Mouse (Mus musculus): ENCODE results near the gene Ugt1a6a.
"Not testable (repeated sequence)": the region's sequence is repeated elsewhere in the genome, so short reads cannot be mapped to it uniquely, and the experiment has no call there.

Gene Ugt1a6a

GRCm38 (mm10) chr1:88212341-88213045 lies 77.9 kb downstream of the Ugt1a6a start:
- no peak for DNase-seq (ENCODE audit: low spot score in 2 of 2)

- no peak for DNase-seq (ENCODE audit: low spot score in 2 of 2)
Observed at GRCm38 (mm10) chr1:88213061-88213460, 78.5 kb downstream of the Ugt1a6a start.

DNA sequence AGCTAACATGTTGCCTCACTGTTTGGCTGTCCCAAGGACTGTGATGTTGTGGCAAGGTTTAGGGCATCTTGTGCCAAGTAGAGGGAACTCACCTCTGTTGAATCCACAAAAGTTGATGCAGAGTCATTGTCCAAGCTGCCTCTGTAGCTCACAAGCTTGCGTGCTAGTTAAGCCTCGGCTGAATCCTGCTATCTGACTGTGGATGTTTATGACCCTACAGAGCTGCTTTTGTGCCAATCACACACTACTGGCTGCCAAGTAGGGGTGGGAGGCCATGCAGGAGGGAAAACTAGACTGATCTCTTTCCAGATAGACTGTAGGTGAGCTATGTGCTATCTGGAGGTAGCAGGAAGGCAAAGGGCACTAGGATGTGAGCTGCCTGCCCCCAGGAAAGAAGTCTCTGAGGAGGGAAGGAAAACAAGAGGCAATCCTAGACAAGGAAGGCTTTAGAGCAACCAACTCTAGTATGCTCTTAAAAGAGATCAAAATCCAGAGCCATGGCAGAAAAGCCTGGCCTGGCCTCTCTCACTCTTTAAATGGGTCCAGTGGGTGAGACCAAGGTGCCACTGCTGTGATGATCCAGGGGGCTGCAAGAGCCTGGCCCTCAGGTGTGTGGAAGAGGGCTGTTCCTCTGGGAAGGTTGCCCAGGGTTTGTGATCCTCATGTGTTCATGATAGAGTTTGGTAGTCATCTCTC lies 79.3 kb downstream of the Ugt1a6a start:
- no peak for DNase-seq (ENCODE audit: low spot score in 2 of 2)

- DNase-seq (ENCODE audit: low spot score in 2 of 2): no peak
Observed at GRCm38 (mm10) chr1:88214462-88214952, 79.9 kb downstream of the Ugt1a6a start.

- no peak for DNase-seq (ENCODE audit: low spot score in 2 of 2)
Observed at GRCm38 (mm10) chr1:88215466-88216380, 81.1 kb downstream of the Ugt1a6a start.

DNA sequence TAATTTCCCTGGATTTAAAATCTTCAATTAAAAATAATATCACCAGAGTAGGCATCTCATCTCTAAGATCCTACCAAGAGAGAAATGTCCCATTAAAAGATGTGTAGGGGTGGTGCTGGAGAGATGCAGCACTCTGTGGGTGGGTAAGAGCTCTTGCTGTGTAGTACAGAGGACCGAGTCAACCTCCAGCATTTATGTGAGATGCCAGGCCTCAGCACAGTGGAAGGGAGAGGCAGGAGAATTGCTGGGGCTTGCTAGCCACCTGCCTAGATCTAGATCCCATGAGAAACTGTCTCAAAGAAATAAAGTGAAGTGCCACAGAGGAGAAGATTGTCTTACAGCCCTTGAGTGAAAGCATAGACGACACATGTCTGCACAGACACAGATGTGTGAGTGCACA lies 81.9 kb downstream of the Ugt1a6a start:
- DNase-seq (ENCODE audit: low spot score in 2 of 2): no peak

DNA sequence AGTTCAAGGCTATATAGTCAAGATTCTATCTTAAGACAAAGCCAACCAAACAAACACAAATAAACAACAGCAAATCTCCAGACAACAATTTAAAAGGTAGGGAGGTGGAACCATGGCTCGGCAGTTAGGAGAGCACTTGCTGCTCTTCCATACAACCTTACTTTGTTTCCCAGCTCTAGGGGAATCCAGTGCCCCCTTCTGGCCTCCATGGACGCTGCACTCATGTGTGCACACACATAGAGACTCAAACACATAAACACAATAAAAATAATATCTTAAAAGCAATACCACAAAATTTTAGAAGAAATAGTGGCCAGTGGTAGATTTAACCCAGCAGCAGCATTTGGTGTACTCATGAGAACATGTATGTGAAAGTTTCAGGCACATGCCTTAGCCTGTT lies 82.5 kb downstream of the Ugt1a6a start:
- DNase-seq (ENCODE audit: low spot score in 2 of 2): no peak

GRCm38 (mm10) chr1:88217576-88217975 lies 83.0 kb downstream of the Ugt1a6a start:
- no peak for DNase-seq (ENCODE audit: low spot score in 2 of 2)

DNA sequence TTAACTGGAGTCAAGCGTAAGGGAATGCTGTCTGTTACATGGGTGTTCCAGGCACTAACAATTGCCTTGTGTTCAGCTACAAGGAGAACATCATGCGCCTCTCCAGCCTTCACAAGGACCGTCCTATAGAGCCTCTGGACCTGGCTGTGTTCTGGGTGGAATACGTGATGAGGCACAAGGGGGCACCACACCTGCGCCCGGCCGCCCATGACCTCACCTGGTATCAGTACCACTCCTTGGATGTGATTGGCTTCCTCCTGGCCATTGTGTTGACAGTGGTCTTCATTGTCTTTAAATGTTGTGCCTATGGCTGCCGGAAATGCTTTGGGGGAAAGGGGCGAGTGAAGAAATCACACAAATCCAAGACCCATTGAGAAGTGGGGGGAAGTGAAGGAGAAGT lies 83.4 kb downstream of the Ugt1a6a start:
- no peak for DNase-seq (ENCODE audit: low spot score in 2 of 2)

- no peak for DNase-seq (ENCODE audit: low spot score in 2 of 2)
Observed at GRCm38 (mm10) chr1:88218591-88218990, 84.0 kb downstream of the Ugt1a6a start.

DNA sequence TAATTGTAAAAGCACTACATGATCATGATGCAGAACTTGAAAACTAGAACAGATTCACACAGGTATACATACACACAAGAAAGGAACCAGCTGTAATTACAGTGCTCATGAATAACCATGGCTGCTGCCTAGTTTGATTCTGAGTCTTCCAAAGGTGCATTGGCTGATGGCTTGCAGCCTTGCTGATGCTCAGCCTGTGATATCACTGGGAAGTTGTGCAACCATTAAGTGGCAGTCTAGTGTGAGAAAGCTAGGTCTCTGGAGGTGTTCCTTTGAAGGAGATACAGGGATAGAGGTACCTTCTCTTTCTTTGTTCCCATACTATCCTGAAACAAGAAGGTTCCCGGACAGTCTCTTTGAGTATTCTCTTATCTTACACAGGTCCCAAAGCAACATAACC lies 84.4 kb downstream of the Ugt1a6a start:
- DNase-seq (ENCODE audit: low spot score in 2 of 2): no peak

DNA sequence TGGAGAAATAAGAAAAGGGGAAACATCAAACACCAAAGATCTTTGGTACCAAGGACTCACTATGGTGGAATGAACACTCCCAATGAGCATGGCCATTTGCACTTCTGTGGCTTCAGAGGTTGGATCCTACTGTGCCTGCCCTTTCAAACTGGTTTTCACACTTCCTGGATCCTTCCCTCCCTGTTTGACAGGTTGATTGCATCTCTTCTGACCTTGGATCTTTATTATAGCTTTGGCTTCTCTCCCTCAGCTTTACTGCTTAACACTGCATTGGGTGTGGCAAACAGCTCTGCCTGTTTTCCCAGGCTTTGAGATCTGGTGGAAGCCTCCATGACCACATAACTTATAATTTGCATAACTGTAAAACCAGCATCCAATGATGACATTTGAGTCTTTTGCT lies 85.7 kb downstream of the Ugt1a6a start:
- no peak for DNase-seq (ENCODE audit: low spot score in 2 of 2)

DNA sequence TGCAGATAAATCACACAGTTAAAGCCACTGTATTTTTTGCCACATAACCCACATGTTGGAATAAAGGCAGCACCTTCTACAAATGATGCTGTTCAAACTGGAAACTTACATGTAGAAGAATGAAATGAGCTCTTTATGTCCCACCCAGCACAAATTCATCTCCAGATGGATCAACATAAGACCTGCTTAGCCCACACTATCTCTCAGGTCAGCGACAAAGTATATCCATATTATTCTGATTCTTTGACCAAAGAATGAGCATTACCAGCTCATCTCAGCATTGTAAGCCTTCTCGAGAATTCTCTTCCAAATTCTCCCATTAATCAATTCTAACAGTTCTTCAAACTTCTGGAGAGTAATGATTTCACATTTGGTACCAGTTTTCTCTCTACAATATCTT lies 87.6 kb downstream of the Ugt1a6a start:
- no peak for DNase-seq (ENCODE audit: low spot score in 2 of 2)

GRCm38 (mm10) chr1:88223011-88223515 lies 88.5 kb downstream of the Ugt1a6a start:
- not testable (repeated sequence) for DNase-seq (ENCODE audit: low spot score in 2 of 2)

DNA sequence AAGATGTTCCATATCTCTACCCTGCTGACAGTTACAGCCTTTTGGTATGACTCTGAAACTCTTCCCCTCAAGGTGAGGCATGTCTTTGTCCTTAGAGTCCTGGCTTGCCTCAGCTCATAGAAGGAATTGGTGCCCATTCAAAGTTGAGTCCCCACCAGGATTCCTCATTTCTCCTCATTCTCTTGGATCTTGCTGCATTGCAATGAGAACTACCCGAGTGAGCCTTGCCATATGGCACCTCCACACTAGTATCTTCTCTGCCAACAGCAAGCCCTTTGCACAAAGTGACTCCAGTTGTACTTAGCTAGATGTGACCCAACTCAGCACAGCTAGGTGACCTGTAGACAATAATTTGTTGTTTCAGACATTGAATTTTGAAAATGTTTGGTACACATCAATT lies 89.0 kb downstream of the Ugt1a6a start:
- no peak for DNase-seq (ENCODE audit: low spot score in 2 of 2)

GRCm38 (mm10) chr1:88224029-88224776 lies 89.6 kb downstream of the Ugt1a6a start:
- DNase-seq (ENCODE audit: low spot score in 2 of 2): peak in 1 of 2 experiments; percentile 86

DNA sequence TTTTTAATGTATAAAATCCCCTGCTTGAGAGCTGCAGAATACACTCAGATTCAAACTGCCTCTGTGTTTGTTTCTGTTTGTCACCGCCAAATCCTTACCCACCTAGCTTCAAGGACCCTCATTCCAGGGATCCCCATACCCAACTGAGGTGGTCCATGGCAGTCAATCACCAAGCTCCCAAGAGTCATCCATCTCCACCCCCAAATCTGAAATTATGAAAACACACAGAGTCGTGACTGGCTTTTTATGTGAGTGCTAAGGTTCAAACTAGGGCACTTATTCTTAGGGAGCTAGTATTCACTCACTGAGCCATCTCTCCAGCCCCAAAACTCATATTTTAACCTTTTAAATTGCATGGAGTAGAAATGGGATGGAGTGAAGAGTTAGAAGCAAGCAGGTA lies 90.7 kb downstream of the Ugt1a6a start:
- DNase-seq (ENCODE audit: low spot score in 2 of 2): not testable (repeated sequence)

DNA sequence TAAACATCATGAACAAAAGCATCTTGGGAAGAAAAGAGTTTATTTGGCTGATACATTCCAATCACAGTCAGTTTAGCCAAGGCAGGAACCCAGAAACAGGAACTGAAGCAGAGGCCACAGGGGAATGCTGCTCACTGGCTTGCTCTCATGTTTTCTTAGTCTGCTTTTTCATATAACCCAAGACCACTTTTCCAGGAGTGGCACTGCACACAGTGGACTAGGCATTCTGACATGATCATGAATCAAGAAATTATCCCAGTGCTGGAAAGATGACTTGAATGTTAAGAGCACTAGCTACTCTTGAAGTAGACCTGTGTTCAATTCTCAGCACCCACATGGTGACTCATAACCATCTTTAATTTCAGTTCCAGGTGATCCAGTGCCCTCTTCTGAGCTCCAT lies 91.1 kb downstream of the Ugt1a6a start:
- DNase-seq (ENCODE audit: low spot score in 2 of 2): no peak

DNA sequence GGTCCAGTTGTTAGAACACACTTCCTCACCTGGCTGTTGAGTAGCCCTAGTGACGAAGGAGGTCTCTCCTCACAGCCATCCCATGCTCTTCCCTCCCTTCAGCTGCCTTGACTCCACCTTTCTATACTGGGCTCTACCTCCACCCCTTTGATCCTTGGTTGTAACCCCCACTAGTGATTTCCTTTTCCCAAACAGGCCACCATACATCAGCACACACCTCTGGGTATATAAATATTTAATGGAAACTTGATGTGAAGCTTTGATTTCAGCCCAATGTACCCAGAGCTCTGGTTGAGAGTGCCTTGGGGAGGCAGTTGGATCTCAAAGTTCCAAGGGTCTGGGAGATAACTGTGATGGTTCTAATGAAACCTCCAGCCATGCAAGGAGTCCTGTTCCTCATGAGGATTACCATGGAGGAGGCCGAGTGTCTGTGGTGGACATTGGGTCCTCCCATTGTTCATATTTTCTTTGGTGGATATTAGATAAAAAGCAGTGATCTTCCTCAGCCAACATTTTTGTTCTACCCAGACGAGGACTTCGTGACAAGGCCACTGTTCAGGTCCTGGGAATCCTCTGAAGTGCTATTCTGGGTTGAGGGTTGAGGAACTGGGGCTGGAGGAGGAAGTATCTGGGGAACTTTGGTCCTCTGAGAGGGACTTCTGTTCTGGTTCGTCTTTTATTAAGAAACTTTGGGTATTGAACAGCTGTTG lies 92.2 kb downstream of the Ugt1a6a start, which contains the start of gene Mroh2a:
Gene Mroh2a, plus strand, starts transcription at position 317 of the 710 bp plus-strand sequence.
- no peak for DNase-seq (ENCODE audit: low spot score in 2 of 2)

DNA sequence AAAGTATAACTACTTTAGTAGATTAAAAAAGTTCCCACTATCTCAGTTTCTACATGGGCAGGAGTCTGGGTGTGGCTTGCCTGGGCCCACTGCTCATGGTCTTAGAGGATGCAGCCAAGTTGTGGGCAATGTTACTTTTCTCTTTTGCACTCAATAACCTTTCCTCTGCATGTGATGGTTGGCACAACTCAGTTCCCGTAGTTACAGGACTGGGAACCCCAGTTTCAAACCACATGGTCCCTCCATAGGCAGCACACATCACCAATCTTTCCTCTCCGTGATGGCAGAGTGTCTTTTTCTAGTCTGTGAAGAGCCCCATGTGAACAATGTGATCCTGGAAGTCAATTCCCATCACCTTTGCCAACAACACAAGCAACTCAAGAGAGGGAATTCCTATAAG lies 92.9 kb downstream of the Ugt1a6a start:
- no peak for DNase-seq (ENCODE audit: low spot score in 2 of 2)

GRCm38 (mm10) chr1:88228121-88228520 lies 93.5 kb downstream of the Ugt1a6a start:
- no peak for DNase-seq (ENCODE audit: low spot score in 2 of 2)
